Mouse (Mus musculus) lung, embryonic 14.5 days (tissue): ENCODE data around the gene Atp5f1. TPM values are rescaled to one million over a fixed set of nuclear protein-coding genes. Genes with fewer than 3 reads are reported as not detected.
"Not testable (repeated sequence)": the region's sequence is repeated elsewhere in the genome, so short reads cannot be mapped to it uniquely, and the experiment has no call there.

ENCODE experiments used
- ATAC-seq: fragments of 200-750 bp; cut with Nextera tagmentation; 2 replicates; pipeline ENCODE4 v1.8.0; 2017; ENCODE audit warnings: mild to moderate bottlenecking, moderate TSS enrichment, moderate library complexity; ENCODE audit not compliant: insufficient read depth
- DNase-seq: peaks from one replicate; pipeline ENCODE4 v3.0.0-alpha.2; 2015
- H3K27ac ChIP-seq: fragments of 300-500 bp; sonication (generic); 2 replicates; pipeline ENCODE4 v1.5.1; 2014; ENCODE audit warnings: low read depth, mild to moderate bottlenecking, moderate library complexity
- H3K27me3 ChIP-seq: fragments of 300-500 bp; sonication (generic); 2 replicates; pipeline ENCODE4 v1.6.1; 2014; ENCODE audit warnings: low read length, control low read depth; ENCODE audit not compliant: insufficient read depth
- H3K36me3 ChIP-seq: fragments of 300-500 bp; sonication (generic); 2 replicates; pipeline ENCODE4 v1.6.1; 2014; ENCODE audit warnings: control low read depth; ENCODE audit not compliant: insufficient read depth
- H3K4me1 ChIP-seq: fragments of 300-500 bp; sonication (generic); 2 replicates; pipeline ENCODE4 v1.6.1; 2014; ENCODE audit warnings: antibody characterized with exemption, control low read depth; ENCODE audit not compliant: insufficient read depth
- H3K4me2 ChIP-seq: fragments of 300-500 bp; sonication (generic); 2 replicates; pipeline ENCODE4 v1.6.1; 2014; ENCODE audit warnings: mild to moderate bottlenecking
- H3K4me3 ChIP-seq: fragments of 300-500 bp; sonication (generic); 2 replicates; pipeline ENCODE4 v1.5.1; 2014; ENCODE audit warnings: low read depth, low read length
- H3K9ac ChIP-seq: fragments of 300-500 bp; sonication (generic); 2 replicates; pipeline ENCODE4 v1.6.1; 2014
- H3K9me3 ChIP-seq: fragments of 300-500 bp; sonication (generic); 2 replicates; pipeline ENCODE4 v1.6.1; 2016; ENCODE audit warnings: low read depth, low read length, control low read depth
- CTCF ChIP-seq: IDR thresholded peaks from 2 replicates; pipeline ENCODE4 v1.5.1; 2016; ENCODE audit warnings: antibody characterized with exemption, low read depth
- WGBS: fragments of 180-500 bp; shearing (Covaris S2); extraction: QIAGEN DNeasy Blood & Tissue Kit; methylation state at CpG from one replicate; pipeline ENCODE4 v1.1.7; 2014; 5-methylcytosine and 5-hydroxymethylcytosine counted together
- polyA plus RNA-seq: library from polyadenylated mRNA; unstranded; fragments of >200 nt; fragmentation: Nextera tagmentation; extraction: Ambion mirVana; gene quantifications from 2 replicates; pipeline ENCODE4 v1.2.1, GENCODE M21; 2014

Gene Atp5f1
- polyA plus RNA-seq, 1 experiment from 2014 or later: 449 TPM

DNA sequence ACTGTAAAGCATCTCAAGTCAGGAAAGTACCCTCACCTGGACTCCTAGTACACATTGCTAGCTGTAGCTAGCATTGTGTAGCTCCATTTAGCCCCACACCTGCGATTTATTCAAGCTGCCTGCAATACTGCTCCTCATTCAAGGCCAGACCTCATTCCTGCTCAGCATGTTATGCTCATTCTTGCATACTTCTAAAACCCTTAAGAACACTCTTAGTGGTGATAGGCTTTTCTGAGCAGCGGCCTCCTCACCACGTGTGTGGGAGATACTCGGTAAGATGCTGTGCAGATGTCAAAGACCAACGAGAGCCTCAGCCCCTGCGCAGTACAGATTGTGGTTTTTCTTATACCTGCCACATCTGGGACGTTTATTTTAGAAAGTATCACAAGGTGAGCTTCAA lies 30.1 kb downstream of the Atp5f1 start:
- Histone ChIP-seq H3K4me1 (no peaks in the 10 kb centered on the region), H3K4me3 (no peak overlapping the region), H3K9me3 (no peaks in the 10 kb centered on the region), H3K27me3 (no peaks in the 10 kb centered on the region), H3K9ac (no peak overlapping the region), H3K27ac (no peak overlapping the region), H3K36me3 (no peaks in the 10 kb centered on the region), H3K4me2 (no peak overlapping the region)
- WGBS: 75% methylated on average over 7 of the region's 7 CpGs
- no peak for ATAC-seq
- no peak for DNase-seq
- no peak for TF ChIP-seq CTCF

GRCm38 (mm10) chr3:105928781-105929180 lies 31.1 kb downstream of the Atp5f1 start:
- Histone ChIP-seq H3K4me2 (no peak overlapping the region), H3K9ac (no peak overlapping the region), H3K27me3 (no peaks in the 10 kb centered on the region), H3K4me3 (no peak overlapping the region), H3K9me3 (no peaks in the 10 kb centered on the region), H3K36me3 (no peaks in the 10 kb centered on the region), H3K27ac (no peak overlapping the region), H3K4me1 (no peaks in the 10 kb centered on the region)
- no peak for TF ChIP-seq CTCF
- 78% methylated on average over 6 of the region's 6 CpGs for WGBS
- ATAC-seq (no peak), DNase-seq (no peak)

DNA sequence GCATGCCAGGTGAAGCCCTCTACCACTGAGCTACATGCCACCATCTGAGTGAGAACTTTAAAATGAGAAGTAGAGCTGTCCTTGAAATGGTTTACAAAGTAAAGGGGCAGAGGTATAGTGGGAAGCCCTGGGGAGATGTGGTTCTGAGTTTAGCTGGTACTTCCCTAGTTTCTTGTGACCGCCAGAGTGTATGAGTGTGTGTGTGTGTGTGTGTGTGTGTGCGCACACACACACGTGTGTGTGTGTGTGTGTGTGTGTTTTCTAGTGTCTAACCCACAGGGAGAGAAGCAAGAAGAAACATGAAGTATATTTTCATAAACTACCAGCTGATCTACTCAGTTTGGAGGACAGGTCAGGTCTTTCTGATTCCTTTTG lies 31.7 kb downstream of the Atp5f1 start:
- H3K9ac ChIP-seq: no peak overlapping the region
- no peak overlapping the region for H3K4me2 ChIP-seq
- H3K27ac ChIP-seq: no peak overlapping the region
- no peak for TF ChIP-seq CTCF
- no peaks in the 10 kb centered on the region for H3K4me1 ChIP-seq
- no peak overlapping the region for H3K4me3 ChIP-seq
- 90% methylated on average over 3 of the region's 3 CpGs for WGBS
- H3K9me3 ChIP-seq: no peaks in the 10 kb centered on the region
- no peaks in the 10 kb centered on the region for H3K27me3 ChIP-seq
- DNase-seq (no peak), ATAC-seq (no peak)
- no peaks in the 10 kb centered on the region for H3K36me3 ChIP-seq

DNA sequence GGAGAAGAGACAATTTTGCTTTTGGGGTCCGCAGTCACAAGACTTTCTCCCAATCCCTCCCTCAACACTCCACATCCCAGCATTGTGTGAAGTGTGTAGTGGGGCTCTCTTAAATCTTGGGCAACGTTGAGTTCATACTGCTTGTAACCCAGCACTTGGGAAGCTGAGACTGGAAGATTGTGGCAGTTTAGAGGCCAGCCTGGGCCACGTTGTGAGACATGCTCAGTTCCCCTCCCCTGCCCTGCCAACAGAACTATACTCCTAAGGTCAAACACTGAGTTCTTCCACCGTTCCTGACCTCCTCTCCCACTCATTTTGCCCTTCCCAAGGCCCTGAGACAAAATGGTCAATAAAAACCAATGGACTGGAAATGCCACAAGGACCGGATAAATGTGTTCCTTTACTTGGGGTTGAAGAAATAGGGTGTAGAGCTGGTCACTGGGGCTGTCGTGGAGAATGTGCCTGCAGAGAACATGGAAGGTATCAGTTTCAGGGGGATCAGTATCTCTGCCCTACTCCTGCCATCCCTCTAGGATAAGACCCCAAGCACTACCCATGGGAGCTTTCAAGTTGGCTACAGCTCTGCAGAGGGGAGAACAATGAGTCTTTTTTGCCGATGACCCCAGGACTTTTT lies 32.2 kb downstream of the Atp5f1 start:
- Histone ChIP-seq H3K9ac (no peak overlapping the region), H3K36me3 (no peaks in the 10 kb centered on the region), H3K27me3 (no peaks in the 10 kb centered on the region), H3K4me2 (no peak overlapping the region), H3K4me3 (no peak overlapping the region), H3K4me1 (no peaks in the 10 kb centered on the region), H3K9me3 (no peaks in the 10 kb centered on the region), H3K27ac (no peak overlapping the region)
- no peak for TF ChIP-seq CTCF
- 80% methylated on average over 7 of the region's 7 CpGs for WGBS
- ATAC-seq (no peak), DNase-seq (no peak)

GRCm38 (mm10) chr3:105924616-105925015 lies 35.3 kb downstream of the Atp5f1 start:
- Histone ChIP-seq H3K27ac (no peak overlapping the region), H3K4me1 (no peaks in the 10 kb centered on the region), H3K4me3 (no peak overlapping the region), H3K9me3 (no peaks in the 10 kb centered on the region), H3K36me3 (no peaks in the 10 kb centered on the region), H3K27me3 (no peaks in the 10 kb centered on the region), H3K4me2 (no peak overlapping the region), H3K9ac (no peak overlapping the region)
- DNase-seq (no peak), ATAC-seq (no peak)
- WGBS: 82% methylated on average over 9 of the region's 9 CpGs
- no peak for TF ChIP-seq CTCF

DNA sequence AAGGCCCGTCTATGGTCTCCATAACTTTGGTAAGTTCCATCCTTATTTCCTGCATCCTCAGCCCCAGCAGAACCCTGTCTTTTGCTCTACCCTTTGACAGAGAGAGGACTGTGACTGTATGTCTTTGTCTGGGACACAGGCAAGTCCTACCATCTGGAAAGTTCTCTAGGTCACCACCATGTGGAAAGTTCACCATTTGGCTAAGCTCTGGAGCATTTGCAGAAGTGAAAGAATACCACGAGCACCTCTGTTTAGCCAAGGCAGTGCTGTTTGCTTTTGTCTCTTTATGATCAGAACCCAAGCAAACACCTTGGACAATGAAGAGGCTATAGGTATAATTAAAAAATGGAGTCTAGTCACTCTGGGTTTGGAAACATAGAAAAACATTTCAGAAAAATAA lies 37.9 kb downstream of the Atp5f1 start:
- no peak for TF ChIP-seq CTCF
- Histone ChIP-seq H3K9ac (no peak overlapping the region), H3K27ac (no peak overlapping the region), H3K4me1 (no peaks in the 10 kb centered on the region), H3K36me3 (no peaks in the 10 kb centered on the region), H3K4me2 (no peak overlapping the region), H3K9me3 (no peaks in the 10 kb centered on the region), H3K4me3 (no peak overlapping the region), H3K27me3 (no peaks in the 10 kb centered on the region)
- no peak for ATAC-seq
- 70% methylated on average over 2 of the region's 2 CpGs for WGBS
- DNase-seq: no peak

GRCm38 (mm10) chr3:105920743-105921142 lies 39.2 kb downstream of the Atp5f1 start:
- not testable (repeated sequence) for H3K27me3 ChIP-seq

GRCm38 (mm10) chr3:105918355-105918745 lies 41.5 kb downstream of the Atp5f1 start:
- no peak overlapping the region for H3K27ac ChIP-seq
- TF ChIP-seq CTCF: no peak
- H3K9ac ChIP-seq: no peak overlapping the region
- H3K4me3 ChIP-seq: no peak overlapping the region
- ATAC-seq (no peak), DNase-seq (no peak)
- 0 out of 2 replicates have a peak, but pooled peaks cover 7% of the 10 kb centered on the region for H3K4me1 ChIP-seq
- no peaks in the 10 kb centered on the region for H3K27me3 ChIP-seq
- no peak overlapping the region for H3K4me2 ChIP-seq
- H3K9me3 ChIP-seq: no peaks in the 10 kb centered on the region
- no peaks in the 10 kb centered on the region for H3K36me3 ChIP-seq
- WGBS: 67% methylated on average over 3 of the region's 3 CpGs

More at GRCm38 (mm10) chr3:105920743-105921142, 39.2 kb downstream of the Atp5f1 start:
- not testable (repeated sequence) for H3K4me2 ChIP-seq, H3K4me3 ChIP-seq, DNase-seq, H3K9ac ChIP-seq, H3K4me1 ChIP-seq, H3K9me3 ChIP-seq, H3K36me3 ChIP-seq, H3K27ac ChIP-seq, ATAC-seq
